Mouse (Mus musculus): ENCODE measurements around the gene Smim24. TPM values are rescaled to one million over a fixed set of nuclear protein-coding genes. Genes with fewer than 3 reads are reported as not detected.
A peak's percentile ranks its signal among the peaks of the same experiment; 100 is the strongest.

Gene Smim24
- polyA plus RNA-seq, 1 experiment from 2014 or later: 1.5 TPM

GRCm38 (mm10) chr10:81354738-81355477, 37.9 kb upstream of the Smim24 start:
- H3K4me3 ChIP-seq (ENCODE audit: low read depth, low read length): no peak overlapping the region
- ATAC-seq (no peak), DNase-seq (ENCODE audit: low spot score) (no peak)
- peaks cover 3% of the 10 kb centered on the region; the same call in 1 of the 2 replicates for H3K4me1 ChIP-seq (ENCODE audit: control insufficient read depth, insufficient read depth, low read length)
- H3K36me3 ChIP-seq (ENCODE audit: control insufficient read depth, insufficient read depth, low read length): no peaks in the 10 kb centered on the region
- H3K27ac ChIP-seq (ENCODE audit: low read depth, low read length): no peak overlapping the region
- H3K4me2 ChIP-seq (ENCODE audit: low read length): no peak overlapping the region
- H3K9ac ChIP-seq (ENCODE audit: low read length): no peak overlapping the region
- H3K9me3 ChIP-seq (replicated peaks; ENCODE audit: control insufficient read depth, low read length): no peaks in the 10 kb centered on the region
- WGBS: 74% methylated on average over 9 of the region's 9 CpGs
- no peaks in the 10 kb centered on the region for H3K27me3 ChIP-seq (replicated peaks; ENCODE audit: control insufficient read depth, insufficient read depth, low read length)

- 80% methylated on average over 4 of the region's 4 CpGs for WGBS
- Histone ChIP-seq H3K4me3 (ENCODE audit: low read depth, low read length) (no peak overlapping the region), H3K9ac (ENCODE audit: low read length) (no peak overlapping the region), H3K36me3 (ENCODE audit: control insufficient read depth, insufficient read depth, low read length) (no peaks in the 10 kb centered on the region), H3K4me2 (ENCODE audit: low read length) (no peak overlapping the region), H3K27ac (ENCODE audit: low read depth, low read length) (no peak overlapping the region), H3K9me3 (replicated peaks; ENCODE audit: control insufficient read depth, low read length) (no peaks in the 10 kb centered on the region), H3K4me1 (ENCODE audit: control insufficient read depth, insufficient read depth, low read length) (peaks cover 3% of the 10 kb centered on the region; the same call in 1 of the 2 replicates), H3K27me3 (replicated peaks; ENCODE audit: control insufficient read depth, insufficient read depth, low read length) (no peaks in the 10 kb centered on the region)
- DNase-seq (ENCODE audit: low spot score) (no peak), ATAC-seq (no peak)
These were observed 37.3 kb upstream of the Smim24 start for GRCm38 (mm10) chr10:81355533-81355932.

GRCm38 (mm10) chr10:81356352-81356990, 36.4 kb upstream of the Smim24 start:
- WGBS: 48% methylated on average over 12 of the region's 12 CpGs
- peak overlapping the region; percentile 97 for H3K4me2 ChIP-seq (ENCODE audit: low read length)
- ATAC-seq: no peak

GRCm38 (mm10) chr10:81356991-81357844, 35.6 kb upstream of the Smim24 start, which contains the start of gene Mfsd12:
Gene Mfsd12 (plus strand): TSS chr10:81357491.
- Histone ChIP-seq H3K9ac (ENCODE audit: low read length) (peak within 1 kb of the TSS; percentile 81), H3K27ac (ENCODE audit: low read depth, low read length) (no peak within 1 kb of the TSS), H3K9me3 (replicated peaks; ENCODE audit: control insufficient read depth, low read length) (no peaks in the 10 kb centered on the region), H3K36me3 (ENCODE audit: control insufficient read depth, insufficient read depth, low read length) (no peaks in the 10 kb centered on the region; the same call in 1 of the 2 replicates), H3K27me3 (replicated peaks; ENCODE audit: control insufficient read depth, insufficient read depth, low read length) (no peaks in the 10 kb centered on the region), H3K4me1 (ENCODE audit: control insufficient read depth, insufficient read depth, low read length) (peaks cover 3% of the 10 kb centered on the region; the same call in 1 of the 2 replicates), H3K4me2 (ENCODE audit: low read length) (peak within 1 kb of the TSS; percentile 97), H3K4me3 (ENCODE audit: low read depth, low read length) (peak within 1 kb of the TSS; percentile 68)
- DNase-seq (ENCODE audit: low spot score): peak; percentile 95
- peak; percentile 96 for ATAC-seq
- 2% methylated on average over 73 of the region's 79 CpGs for WGBS

More at GRCm38 (mm10) chr10:81356352-81356990, 36.4 kb upstream of the Smim24 start:
- H3K9me3 ChIP-seq (replicated peaks; ENCODE audit: control insufficient read depth, low read length): no peaks in the 10 kb centered on the region
- H3K4me1 ChIP-seq (ENCODE audit: control insufficient read depth, insufficient read depth, low read length): peaks cover 3% of the 10 kb centered on the region; the same call in 1 of the 2 replicates
- H3K27me3 ChIP-seq (replicated peaks; ENCODE audit: control insufficient read depth, insufficient read depth, low read length): no peaks in the 10 kb centered on the region
- DNase-seq (ENCODE audit: low spot score): no peak
- no peak overlapping the region for H3K27ac ChIP-seq (ENCODE audit: low read depth, low read length)
- no peak overlapping the region for H3K9ac ChIP-seq (ENCODE audit: low read length)
- H3K36me3 ChIP-seq (ENCODE audit: control insufficient read depth, insufficient read depth, low read length): no peaks in the 10 kb centered on the region; the same call in 1 of the 2 replicates
- peak overlapping the region; percentile 68; the same call in 1 of the 2 replicates for H3K4me3 ChIP-seq (ENCODE audit: low read depth, low read length)

GRCm38 (mm10) chr10:81358209-81358608, 34.6 kb upstream of the Smim24 start:
- peak overlapping the region; percentile 68 for H3K4me3 ChIP-seq (ENCODE audit: low read depth, low read length)
- H3K36me3 ChIP-seq (ENCODE audit: control insufficient read depth, insufficient read depth, low read length): peaks cover 3% of the 10 kb centered on the region; the same call in 1 of the 2 replicates
- DNase-seq (ENCODE audit: low spot score): no peak
- H3K9me3 ChIP-seq (replicated peaks; ENCODE audit: control insufficient read depth, low read length): no peaks in the 10 kb centered on the region
- peak overlapping the region; percentile 81 for H3K9ac ChIP-seq (ENCODE audit: low read length)
- peaks cover 7% of the 10 kb centered on the region; the same call in 1 of the 2 replicates for H3K27me3 ChIP-seq (replicated peaks; ENCODE audit: control insufficient read depth, insufficient read depth, low read length)
- H3K4me1 ChIP-seq (ENCODE audit: control insufficient read depth, insufficient read depth, low read length): peaks cover 3% of the 10 kb centered on the region; the same call in 1 of the 2 replicates
- no peak overlapping the region for H3K27ac ChIP-seq (ENCODE audit: low read depth, low read length)
- no peak for ATAC-seq
- peak overlapping the region; percentile 97 for H3K4me2 ChIP-seq (ENCODE audit: low read length)
- WGBS: 43% methylated on average over 4 of the region's 4 CpGs

- WGBS: 63% methylated on average over 1 of the region's 1 CpGs
- peaks cover 14% of the 10 kb centered on the region for H3K27me3 ChIP-seq (replicated peaks; ENCODE audit: control insufficient read depth, insufficient read depth, low read length)
- no peak for ATAC-seq
- H3K4me3 ChIP-seq (ENCODE audit: low read depth, low read length): no peak overlapping the region
- no peak overlapping the region for H3K9ac ChIP-seq (ENCODE audit: low read length)
- peaks cover 6% of the 10 kb centered on the region for H3K4me1 ChIP-seq (ENCODE audit: control insufficient read depth, insufficient read depth, low read length)
- peaks cover 3% of the 10 kb centered on the region; the same call in 1 of the 2 replicates for H3K36me3 ChIP-seq (ENCODE audit: control insufficient read depth, insufficient read depth, low read length)
- H3K4me2 ChIP-seq (ENCODE audit: low read length): no peak overlapping the region; the same call in 1 of the 2 replicates
- no peak for DNase-seq (ENCODE audit: low spot score)
- H3K27ac ChIP-seq (ENCODE audit: low read depth, low read length): no peak overlapping the region
- H3K9me3 ChIP-seq (replicated peaks; ENCODE audit: control insufficient read depth, low read length): no peaks in the 10 kb centered on the region
These were observed 34.0 kb upstream of the Smim24 start for GRCm38 (mm10) chr10:81358841-81359240.

GRCm38 (mm10) chr10:81360721-81361120, 32.1 kb upstream of the Smim24 start:
- H3K4me1 ChIP-seq (ENCODE audit: control insufficient read depth, insufficient read depth, low read length): peaks cover 17% of the 10 kb centered on the region
- no peak overlapping the region for H3K27ac ChIP-seq (ENCODE audit: low read depth, low read length)
- H3K4me3 ChIP-seq (ENCODE audit: low read depth, low read length): no peak overlapping the region
- peaks cover 27% of the 10 kb centered on the region for H3K27me3 ChIP-seq (replicated peaks; ENCODE audit: control insufficient read depth, insufficient read depth, low read length)
- peaks cover 3% of the 10 kb centered on the region; the same call in 1 of the 2 replicates for H3K36me3 ChIP-seq (ENCODE audit: control insufficient read depth, insufficient read depth, low read length)
- no peak overlapping the region for H3K4me2 ChIP-seq (ENCODE audit: low read length)
- H3K9ac ChIP-seq (ENCODE audit: low read length): no peak overlapping the region
- DNase-seq (ENCODE audit: low spot score) (no peak), ATAC-seq (no peak)
- 79% methylated on average over 8 of the region's 8 CpGs for whole genome bisulfite sequencing
- no peaks in the 10 kb centered on the region for H3K9me3 ChIP-seq (replicated peaks; ENCODE audit: control insufficient read depth, low read length)

- ATAC-seq: no peak
- WGBS: 75% methylated on average over 12 of the region's 12 CpGs
- DNase-seq (ENCODE audit: low spot score): no peak
- H3K36me3 ChIP-seq (ENCODE audit: control insufficient read depth, insufficient read depth, low read length): peaks cover 19% of the 10 kb centered on the region
- H3K4me2 ChIP-seq (ENCODE audit: low read length): no peak overlapping the region
- peaks cover 19% of the 10 kb centered on the region for H3K4me1 ChIP-seq (ENCODE audit: control insufficient read depth, insufficient read depth, low read length)
- no peaks in the 10 kb centered on the region for H3K9me3 ChIP-seq (replicated peaks; ENCODE audit: control insufficient read depth, low read length)
- H3K9ac ChIP-seq (ENCODE audit: low read length): no peak overlapping the region
- peaks cover 27% of the 10 kb centered on the region for H3K27me3 ChIP-seq (replicated peaks; ENCODE audit: control insufficient read depth, insufficient read depth, low read length)
- H3K27ac ChIP-seq (ENCODE audit: low read depth, low read length): no peak overlapping the region
- H3K4me3 ChIP-seq (ENCODE audit: low read depth, low read length): no peak overlapping the region
These were observed 30.4 kb upstream of the Smim24 start for GRCm38 (mm10) chr10:81362336-81362949.

Measured in forebrain, embryonic 14.5 days (tissue).